Mouse (Mus musculus) intestine, postnatal 0 days (tissue): Measurements from ENCODE around the gene Tango2. TPM values are rescaled to one million over a fixed set of nuclear protein-coding genes. Genes with fewer than 3 reads are reported as not detected.

Experiments
- ATAC-seq: fragments of 200-750 bp; cut with Nextera tagmentation; 2 replicates; pipeline ENCODE4 v1.8.0; 2017; ENCODE audit warnings: mild to moderate bottlenecking, moderate TSS enrichment, moderate library complexity
- H3K27ac ChIP-seq: fragments of 300-500 bp; sonication (generic); 2 replicates; pipeline ENCODE4 v1.5.1; 2014; ENCODE audit warnings: mild to moderate bottlenecking, low read depth, low read length, moderate library complexity
- H3K27me3 ChIP-seq: fragments of 300-500 bp; sonication (generic); replicated peaks from 2 replicates; pipeline ENCODE4 v1.6.1; 2014; ENCODE audit warnings: low read length, mixed read lengths; ENCODE audit not compliant: control insufficient read depth, insufficient read depth
- H3K36me3 ChIP-seq: fragments of 300-500 bp; sonication (generic); 2 replicates; pipeline ENCODE4 v1.6.1; 2014; ENCODE audit warnings: mild to moderate bottlenecking, moderate library complexity; ENCODE audit not compliant: control insufficient read depth, insufficient read depth
- H3K4me1 ChIP-seq: fragments of 300-500 bp; sonication (generic); replicated peaks from 2 replicates; pipeline ENCODE4 v1.6.1; 2014; ENCODE audit warnings: antibody characterized with exemption, low read length, mixed read lengths; ENCODE audit not compliant: control insufficient read depth, insufficient read depth
- H3K4me2 ChIP-seq: fragments of 300-500 bp; sonication (generic); replicated peaks from 2 replicates; pipeline ENCODE4 v1.6.1; 2014; ENCODE audit warnings: low read depth, mild to moderate bottlenecking, moderate library complexity
- H3K4me3 ChIP-seq: fragments of 300-500 bp; sonication (generic); 2 replicates; pipeline ENCODE4 v1.5.1; 2014; ENCODE audit warnings: low read depth, low read length
- H3K9ac ChIP-seq: fragments of 300-500 bp; sonication (generic); 2 replicates; pipeline ENCODE4 v1.6.1; 2014; ENCODE audit warnings: mild to moderate bottlenecking, low read depth, low read length
- H3K9me3 ChIP-seq: fragments of 300-500 bp; sonication (generic); 2 replicates; pipeline ENCODE4 v1.6.1; 2016; ENCODE audit warnings: mixed run types; ENCODE audit not compliant: control insufficient read depth
- CTCF ChIP-seq: sonication (generic); IDR thresholded peaks from 2 replicates; pipeline ENCODE4 v1.5.1; 2016; ENCODE audit warnings: low read depth, mild to moderate bottlenecking, control low read depth, antibody characterized with exemption, moderate library complexity
- WGBS: fragments of 180-500 bp; shearing (Covaris S2); extraction: QIAGEN DNeasy Blood & Tissue Kit; methylation state at CpG from one replicate; pipeline ENCODE4 v1.1.7; 2014; 5-methylcytosine and 5-hydroxymethylcytosine counted together
- polyA plus RNA-seq: library from polyadenylated mRNA; unstranded; fragments of >200 nt; fragmentation: Nextera tagmentation; extraction: Ambion mirVana; gene quantifications from 2 replicates; pipeline ENCODE4 v1.2.1, GENCODE M21; 2015

Tango2 gene
- polyA plus RNA-seq, 1 experiment from 2014 or later, result 78.6 TPM

GRCm38 (mm10) chr16:18339866-18340265 lies 8.0 kb downstream of the Tango2 start:
- H3K27ac ChIP-seq, result no peak overlapping the region
- ATAC-seq, result no peak
- H3K9ac ChIP-seq, result no peak overlapping the region
- H3K9me3 ChIP-seq, result no peaks in the 10 kb centered on the region
- WGBS, result 44% methylated on average over 1 of the region's 1 CpGs
- peaks cover 14% of the 10 kb centered on the region for H3K36me3 ChIP-seq
- TF ChIP-seq CTCF, result no peak
- no peak overlapping the region for H3K4me3 ChIP-seq
- no peak overlapping the region for H3K4me2 ChIP-seq
- H3K4me1 ChIP-seq, result peaks cover 16% of the 10 kb centered on the region
- H3K27me3 ChIP-seq, result no peaks in the 10 kb centered on the region

GRCm38 (mm10) chr16:18337261-18337660 lies 10.6 kb downstream of the Tango2 start:
- H3K4me2 ChIP-seq, result no peak overlapping the region

GRCm38 (mm10) chr16:18335981-18336380 lies 11.9 kb downstream of the Tango2 start:
- Histone ChIP-seq H3K9ac (no peak overlapping the region), H3K4me1 (0 out of 2 replicates have a peak, but pooled peaks cover under 1% of the 10 kb centered on the region), H3K27ac (no peak overlapping the region), H3K4me2 (no peak overlapping the region), H3K4me3 (no peak overlapping the region), H3K9me3 (no peaks in the 10 kb centered on the region), H3K36me3 (peaks cover 29% of the 10 kb centered on the region), H3K27me3 (no peaks in the 10 kb centered on the region)
- no peak for TF ChIP-seq CTCF
- WGBS, result 98% methylated on average over 3 of the region's 3 CpGs
- ATAC-seq, result no peak

More at GRCm38 (mm10) chr16:18337261-18337660, 10.6 kb downstream of the Tango2 start:
- no peak for ATAC-seq
- Histone ChIP-seq H3K4me3 (no peak overlapping the region), H3K27me3 (no peaks in the 10 kb centered on the region), H3K36me3 (peaks cover 26% of the 10 kb centered on the region), H3K4me1 (peaks cover 8% of the 10 kb centered on the region; the same call in 1 of the 2 replicates), H3K27ac (no peak overlapping the region), H3K9ac (no peak overlapping the region), H3K9me3 (no peaks in the 10 kb centered on the region)
- TF ChIP-seq CTCF, result no peak
- WGBS, result 85% methylated on average over 4 of the region's 4 CpGs

- no peak overlapping the region for H3K27ac ChIP-seq
- no peaks in the 10 kb centered on the region for H3K27me3 ChIP-seq
- H3K9me3 ChIP-seq, result no peaks in the 10 kb centered on the region
- H3K4me2 ChIP-seq, result no peak overlapping the region
- no peak overlapping the region for H3K4me3 ChIP-seq
- H3K9ac ChIP-seq, result no peak overlapping the region
- ATAC-seq, result no peak
- WGBS, result 77% methylated on average over 3 of the region's 3 CpGs
- no peak for TF ChIP-seq CTCF
- H3K4me1 ChIP-seq, result no peaks in the 10 kb centered on the region
- peaks cover 29% of the 10 kb centered on the region for H3K36me3 ChIP-seq
Observed at GRCm38 (mm10) chr16:18333976-18334375, 13.9 kb downstream of the Tango2 start.

GRCm38 (mm10) chr16:18328524-18328923 lies 19.4 kb downstream of the Tango2 start:
- no peak overlapping the region for H3K9ac ChIP-seq
- H3K27me3 ChIP-seq, result no peaks in the 10 kb centered on the region
- H3K36me3 ChIP-seq, result peaks cover 34% of the 10 kb centered on the region; the same call in 1 of the 2 replicates
- no peak for TF ChIP-seq CTCF
- H3K4me3 ChIP-seq, result no peak overlapping the region
- no peaks in the 10 kb centered on the region for H3K4me1 ChIP-seq
- H3K4me2 ChIP-seq, result no peak overlapping the region
- WGBS, result 77% methylated on average over 1 of the region's 1 CpGs
- ATAC-seq, result no peak
- H3K9me3 ChIP-seq, result no peaks in the 10 kb centered on the region
- H3K27ac ChIP-seq, result no peak overlapping the region

- Histone ChIP-seq H3K9ac (no peak overlapping the region), H3K4me3 (no peak overlapping the region), H3K4me1 (no peaks in the 10 kb centered on the region), H3K27ac (no peak overlapping the region), H3K36me3 (peaks cover 34% of the 10 kb centered on the region; the same call in 1 of the 2 replicates), H3K4me2 (no peak overlapping the region), H3K27me3 (no peaks in the 10 kb centered on the region), H3K9me3 (no peaks in the 10 kb centered on the region)
- 84% methylated on average over 9 of the region's 9 CpGs for WGBS
- ATAC-seq, result no peak
- TF ChIP-seq CTCF, result no peak
Observed at GRCm38 (mm10) chr16:18327936-18328335, 20.0 kb downstream of the Tango2 start.

GRCm38 (mm10) chr16:18325741-18326140 lies 22.2 kb downstream of the Tango2 start:
- Histone ChIP-seq H3K9me3 (no peaks in the 10 kb centered on the region), H3K36me3 (peaks cover 35% of the 10 kb centered on the region; the same call in 1 of the 2 replicates), H3K27ac (no peak overlapping the region), H3K4me1 (no peaks in the 10 kb centered on the region), H3K4me2 (no peak overlapping the region), H3K27me3 (no peaks in the 10 kb centered on the region), H3K9ac (no peak overlapping the region), H3K4me3 (no peak overlapping the region)
- WGBS, result 79% methylated on average over 4 of the region's 4 CpGs
- ATAC-seq, result no peak
- TF ChIP-seq CTCF, result no peak
